Mouse (Mus musculus) A20 (cell line): Measurements from ENCODE around the gene Tnf.
A peak's percentile ranks its signal among the peaks of the same experiment; 100 is the strongest.

ENCODE experiments used
- DNase-seq: peaks from one replicate; pipeline ENCODE4 v3.0.0-alpha.2; 2011; ENCODE audit warnings: low read depth, low spot score

Gene Tnf

GRCm38 (mm10) chr17:35198946-35199345 lies 2.9 kb downstream of the Tnf start:
- DNase-seq = no peak

GRCm38 (mm10) chr17:35198029-35198428 lies 3.8 kb downstream of the Tnf start:
- DNase-seq = peak; percentile 52

- peak; percentile 89 for DNase-seq
Measured at GRCm38 (mm10) chr17:35197126-35197525, 4.7 kb downstream of the Tnf start.

GRCm38 (mm10) chr17:35196321-35196641 lies 5.5 kb downstream of the Tnf start:
- DNase-seq = peak; percentile 80

GRCm38 (mm10) chr17:35195631-35196320 lies 6.0 kb downstream of the Tnf start:
- peak; percentile 93 for DNase-seq

- DNase-seq = no peak
Measured at GRCm38 (mm10) chr17:35194844-35195630, 6.8 kb downstream of the Tnf start.

- peak; percentile 96 for DNase-seq
Measured at GRCm38 (mm10) chr17:35193881-35194843, 7.6 kb downstream of the Tnf start, which contains the start of gene Ltb. TSS of gene Ltb (plus strand) at chr17:35194439.

GRCm38 (mm10) chr17:35192924-35193323 lies 8.9 kb downstream of the Tnf start:
- DNase-seq = peak; percentile 81

GRCm38 (mm10) chr17:35191723-35192122 lies 10.1 kb downstream of the Tnf start:
- peak; percentile 60 for DNase-seq

- DNase-seq = peak; percentile 79
Measured at GRCm38 (mm10) chr17:35190096-35190495, 11.7 kb downstream of the Tnf start.

GRCm38 (mm10) chr17:35189186-35189585 lies 12.6 kb downstream of the Tnf start:
- peak; percentile 71 for DNase-seq

GRCm38 (mm10) chr17:35187959-35188610 lies 13.7 kb downstream of the Tnf start, which contains the start of gene Lst1:
TSS of gene Lst1 (minus strand) at chr17:35188439.
- DNase-seq = peak; percentile 90

- peak; percentile 69 for DNase-seq
Measured at GRCm38 (mm10) chr17:35187345-35187744, 14.5 kb downstream of the Tnf start.

GRCm38 (mm10) chr17:35186681-35187080 lies 15.1 kb downstream of the Tnf start:
- peak; percentile 91 for DNase-seq

GRCm38 (mm10) chr17:35185639-35186611 lies 15.9 kb downstream of the Tnf start:
- DNase-seq = peak; percentile 91

GRCm38 (mm10) chr17:35180093-35180492 lies 21.7 kb downstream of the Tnf start:
- DNase-seq = no peak

- DNase-seq = peak; percentile 85
Measured at GRCm38 (mm10) chr17:35178528-35178927, 23.3 kb downstream of the Tnf start.

GRCm38 (mm10) chr17:35175968-35176367 lies 25.8 kb downstream of the Tnf start, which contains the start of gene Aif1:
TSS of gene Aif1 (minus strand) at chr17:35176068.
- DNase-seq = no peak

GRCm38 (mm10) chr17:35175382-35175781 lies 26.4 kb downstream of the Tnf start:
- DNase-seq = no peak
